Mouse (Mus musculus): ENCODE data around the gene Mest.

- TF ChIP-seq CTCF (IDR thresholded peaks at IDR 0.05; ENCODE audit: extremely low read depth, insufficient read length, insufficient replicate concordance, low read depth, low read length) (no peak), POLR2A (IDR thresholded peaks at IDR 0.05; ENCODE audit: low read depth, low read length) (no peak)
Observed at GRCm38 (mm10) chr6:30722385-30723164, 772 bp upstream of the Mest start.
